Mouse (Mus musculus) liver, postnatal 0 days (tissue): ENCODE measurements around the gene Mcmbp. TPM values are rescaled to one million over a fixed set of nuclear protein-coding genes. Genes with fewer than 3 reads are reported as not detected.

Experiments
- ATAC-seq: fragments of 200-750 bp; cut with Nextera tagmentation; 2 replicates; pipeline ENCODE4 v1.8.0; 2017; ENCODE audit warnings: mild to moderate bottlenecking, moderate library complexity
- DNase-seq: peaks from one replicate; pipeline ENCODE4 v3.0.0-alpha.2; 2016
- H3K27ac ChIP-seq: fragments of 300-500 bp; sonication (generic); 2 replicates; pipeline ENCODE4 v1.5.1; 2014; ENCODE audit warnings: antibody characterized with exemption, moderate library complexity, mild to moderate bottlenecking, low read depth
- H3K27me3 ChIP-seq: fragments of 300-500 bp; sonication (generic); 2 replicates; pipeline ENCODE4 v1.6.1; 2014; ENCODE audit warnings: low read length, control low read depth, mixed read lengths; ENCODE audit not compliant: insufficient read depth
- H3K36me3 ChIP-seq: fragments of 300-500 bp; sonication (generic); replicated peaks from 2 replicates; pipeline ENCODE4 v1.6.1; 2014; ENCODE audit warnings: mild to moderate bottlenecking, control low read depth, low read length, moderate library complexity, mixed read lengths; ENCODE audit not compliant: insufficient read depth
- H3K4me1 ChIP-seq: fragments of 300-500 bp; sonication (generic); 2 replicates; pipeline ENCODE4 v1.6.1; 2014; ENCODE audit warnings: antibody characterized with exemption, mild to moderate bottlenecking, control low read depth; ENCODE audit not compliant: insufficient read depth
- H3K4me2 ChIP-seq: fragments of 300-500 bp; sonication (generic); 2 replicates; pipeline ENCODE4 v1.6.1; 2014; ENCODE audit warnings: low read depth, mild to moderate bottlenecking, low read length, moderate library complexity, mixed read lengths
- H3K4me3 ChIP-seq: fragments of 300-500 bp; sonication (generic); 2 replicates; pipeline ENCODE4 v1.5.1; 2014; ENCODE audit warnings: low read depth, low read length
- H3K9ac ChIP-seq: fragments of 300-500 bp; sonication (generic); replicated peaks from 2 replicates; pipeline ENCODE4 v1.6.1; 2014; ENCODE audit warnings: mild to moderate bottlenecking, moderate library complexity
- H3K9me3 ChIP-seq: fragments of 300-500 bp; sonication (generic); 2 replicates; pipeline ENCODE4 v1.6.1; 2016; ENCODE audit warnings: mild to moderate bottlenecking, control low read depth, low read length, mixed read lengths
- CTCF ChIP-seq: sonication (generic); IDR thresholded peaks from 2 replicates; pipeline ENCODE4 v1.5.1; 2016; ENCODE audit warnings: antibody characterized with exemption, low read depth
- EP300 ChIP-seq: IDR thresholded peaks from 2 replicates; pipeline ENCODE4 v1.6.1; 2016; ENCODE audit warnings: antibody characterized with exemption, low read depth, mild to moderate bottlenecking
- WGBS: fragments of 180-500 bp; shearing (Covaris S2); extraction: QIAGEN DNeasy Blood & Tissue Kit; methylation state at CpG from one replicate; pipeline ENCODE4 v1.1.7; 2014; ENCODE audit not compliant: insufficient replicate concordance; 5-methylcytosine and 5-hydroxymethylcytosine counted together
- polyA plus RNA-seq: library from polyadenylated mRNA; unstranded; fragments of >200 nt; fragmentation: Nextera tagmentation; extraction: Ambion mirVana; gene quantifications from 2 replicates; pipeline ENCODE4 v1.2.1, GENCODE M21; 2015

Mcmbp gene
- polyA plus RNA-seq, 1 experiment from 2014 or later, result 19.9 TPM

- Histone ChIP-seq H3K4me3 (no peak overlapping the region), H3K9ac (no peak overlapping the region), H3K4me1 (no peaks in the 10 kb centered on the region), H3K27me3 (no peaks in the 10 kb centered on the region), H3K36me3 (peaks cover 9% of the 10 kb centered on the region), H3K27ac (no peak overlapping the region), H3K9me3 (no peaks in the 10 kb centered on the region), H3K4me2 (no peak overlapping the region)
- 73% methylated on average over 3 of the region's 3 CpGs for WGBS
- TF ChIP-seq CTCF, result no peak
- TF ChIP-seq EP300, result no peak
- no peak for ATAC-seq
- no peak for DNase-seq
Measured at GRCm38 (mm10) chr7:128678546-128678945, 61.7 kb downstream of the Mcmbp start.

GRCm38 (mm10) chr7:128672408-128673010 lies 67.8 kb downstream of the Mcmbp start:
- ATAC-seq, result peak; percentile 88
- no peak overlapping the region for H3K4me3 ChIP-seq

GRCm38 (mm10) chr7:128671952-128672351 lies 68.3 kb downstream of the Mcmbp start:
- Histone ChIP-seq H3K4me3 (no peak overlapping the region), H3K4me2 (peak overlapping the region; percentile 42; the same call in 1 of the 2 replicates), H3K36me3 (peaks cover 14% of the 10 kb centered on the region; the same call in 1 of the 2 replicates), H3K9ac (no peak overlapping the region), H3K4me1 (peaks cover 10% of the 10 kb centered on the region; the same call in 1 of the 2 replicates), H3K9me3 (no peaks in the 10 kb centered on the region), H3K27me3 (no peaks in the 10 kb centered on the region), H3K27ac (no peak overlapping the region)
- TF ChIP-seq EP300 (no peak), CTCF (no peak)
- ATAC-seq (peak; percentile 41), DNase-seq (no peak)
- WGBS, result 32% methylated on average over 8 of the region's 8 CpGs

More at GRCm38 (mm10) chr7:128672408-128673010, 67.8 kb downstream of the Mcmbp start:
- no peak overlapping the region for H3K9ac ChIP-seq
- WGBS, result 24% methylated on average over 15 of the region's 15 CpGs
- peak; percentile 32 for DNase-seq
- TF ChIP-seq EP300 (peak; percentile 60; the same call in 1 of the 2 replicates), CTCF (no peak)
- peaks cover 10% of the 10 kb centered on the region; the same call in 1 of the 2 replicates for H3K4me1 ChIP-seq
- H3K36me3 ChIP-seq, result peaks cover 11% of the 10 kb centered on the region
- H3K9me3 ChIP-seq, result no peaks in the 10 kb centered on the region
- no peak overlapping the region for H3K27ac ChIP-seq
- H3K4me2 ChIP-seq, result peak overlapping the region; percentile 42
- H3K27me3 ChIP-seq, result no peaks in the 10 kb centered on the region

GRCm38 (mm10) chr7:128668831-128669230 lies 71.5 kb downstream of the Mcmbp start:
- H3K9ac ChIP-seq, result no peak overlapping the region
- TF ChIP-seq EP300 (no peak), CTCF (no peak)
- H3K36me3 ChIP-seq, result peaks cover 18% of the 10 kb centered on the region; the same call in 1 of the 2 replicates
- ATAC-seq, result no peak
- H3K4me1 ChIP-seq, result peaks cover 10% of the 10 kb centered on the region; the same call in 1 of the 2 replicates
- peaks cover 2% of the 10 kb centered on the region; the same call in 1 of the 2 replicates for H3K9me3 ChIP-seq
- H3K4me3 ChIP-seq, result no peak overlapping the region
- H3K4me2 ChIP-seq, result no peak overlapping the region
- H3K27ac ChIP-seq, result no peak overlapping the region
- H3K27me3 ChIP-seq, result no peaks in the 10 kb centered on the region
- WGBS, result 55% methylated on average over 2 of the region's 2 CpGs
- DNase-seq, result no peak

DNA sequence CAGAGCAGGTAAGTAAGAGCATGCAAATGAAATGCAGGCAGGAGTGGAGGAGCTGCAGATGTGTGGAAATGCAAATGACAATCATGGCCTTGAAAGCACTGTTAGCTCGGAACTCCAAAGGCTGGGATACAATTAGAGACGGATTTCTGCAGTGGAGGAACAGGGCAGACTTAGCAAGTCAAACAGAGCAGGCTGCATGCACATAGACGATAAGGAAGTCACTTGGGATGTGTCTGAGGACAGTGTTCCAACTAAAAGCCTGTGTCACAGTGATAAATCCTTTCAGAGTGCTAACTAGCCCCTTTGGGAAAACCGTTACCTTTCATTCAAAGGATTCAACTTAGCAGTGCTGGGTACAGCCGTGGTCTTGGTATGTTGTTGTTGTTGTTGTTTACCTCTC lies 72.5 kb downstream of the Mcmbp start:
- Histone ChIP-seq H3K27me3 (no peaks in the 10 kb centered on the region), H3K36me3 (peaks cover 18% of the 10 kb centered on the region; the same call in 1 of the 2 replicates), H3K4me1 (peaks cover 7% of the 10 kb centered on the region; the same call in 1 of the 2 replicates), H3K9ac (no peak overlapping the region), H3K9me3 (peaks cover 2% of the 10 kb centered on the region; the same call in 1 of the 2 replicates), H3K27ac (no peak overlapping the region), H3K4me3 (no peak overlapping the region), H3K4me2 (no peak overlapping the region)
- 63% methylated on average over 5 of the region's 5 CpGs for WGBS
- DNase-seq (no peak), ATAC-seq (no peak)
- no peak for TF ChIP-seq EP300
- no peak for TF ChIP-seq CTCF

DNA sequence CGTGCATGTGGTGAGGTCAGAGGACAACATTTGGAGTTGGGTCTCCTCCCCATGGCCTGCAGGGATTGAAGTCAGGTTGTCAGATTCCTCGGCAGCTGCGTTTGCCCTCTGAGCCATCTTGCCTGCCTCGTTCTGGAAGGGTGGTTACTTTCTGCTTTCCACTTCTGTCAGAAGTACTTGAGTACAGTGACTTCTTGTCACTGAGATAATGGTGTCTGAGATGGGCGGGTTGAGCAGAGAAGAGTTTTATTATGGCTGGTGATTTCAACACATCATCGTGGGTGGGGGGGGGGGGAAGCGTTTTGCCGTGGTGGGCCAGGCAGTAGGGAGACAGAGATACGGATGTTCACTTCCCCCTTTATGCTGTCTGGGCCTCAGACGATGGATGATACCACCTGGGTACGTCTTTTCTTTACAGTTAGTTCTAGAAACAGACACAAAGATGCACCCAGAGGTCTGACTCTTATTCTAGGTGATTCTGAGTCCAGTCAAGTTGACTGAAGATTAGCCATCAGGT lies 75.4 kb downstream of the Mcmbp start:
- H3K4me2 ChIP-seq, result no peak overlapping the region
- H3K27me3 ChIP-seq, result no peaks in the 10 kb centered on the region
- H3K9ac ChIP-seq, result no peak overlapping the region
- WGBS, result 65% methylated on average over 11 of the region's 11 CpGs
- peaks cover 16% of the 10 kb centered on the region; the same call in 1 of the 2 replicates for H3K36me3 ChIP-seq
- no peak overlapping the region for H3K27ac ChIP-seq
- TF ChIP-seq EP300 (no peak), CTCF (no peak)
- H3K9me3 ChIP-seq, result peaks cover 2% of the 10 kb centered on the region; the same call in 1 of the 2 replicates
- no peak for ATAC-seq
- no peaks in the 10 kb centered on the region for H3K4me1 ChIP-seq
- no peak for DNase-seq
- H3K4me3 ChIP-seq, result no peak overlapping the region
